Mouse (Mus musculus) intestine, embryonic 16.5 days (tissue): ENCODE results near the gene Fbxo40. TPM values are rescaled to one million over a fixed set of nuclear protein-coding genes. Genes with fewer than 3 reads are reported as not detected.

Experiments used
- ATAC-seq: fragments of 200-750 bp; cut with Nextera tagmentation; 2 replicates; pipeline ENCODE4 v1.8.0; 2017; ENCODE audit warnings: moderate TSS enrichment, moderate library complexity
- H3K27ac ChIP-seq: fragments of 300-500 bp; sonication (generic); 2 replicates; pipeline ENCODE4 v1.5.1; 2014; ENCODE audit warnings: mild to moderate bottlenecking, low read length
- H3K27me3 ChIP-seq: fragments of 300-500 bp; sonication (generic); replicated peaks from 2 replicates; pipeline ENCODE4 v1.6.1; 2014; ENCODE audit warnings: low read length, control low read depth, mixed read lengths; ENCODE audit not compliant: control insufficient read depth, insufficient read depth
- H3K36me3 ChIP-seq: fragments of 300-500 bp; sonication (generic); 2 replicates; pipeline ENCODE4 v1.6.1; 2014; ENCODE audit warnings: low read length, control low read depth; ENCODE audit not compliant: control insufficient read depth, insufficient read depth
- H3K4me1 ChIP-seq: fragments of 300-500 bp; sonication (generic); 2 replicates; pipeline ENCODE4 v1.6.1; 2014; ENCODE audit warnings: low read length, control low read depth, mixed read lengths; ENCODE audit not compliant: control insufficient read depth, insufficient read depth
- H3K4me2 ChIP-seq: fragments of 300-500 bp; sonication (generic); 2 replicates; pipeline ENCODE4 v1.6.1; 2014; ENCODE audit warnings: low read depth, low read length, control low read depth
- H3K4me3 ChIP-seq: fragments of 300-500 bp; sonication (generic); 2 replicates; pipeline ENCODE4 v1.5.1; 2014; ENCODE audit warnings: mild to moderate bottlenecking, low read length
- H3K9ac ChIP-seq: fragments of 300-500 bp; sonication (generic); 2 replicates; pipeline ENCODE4 v1.6.1; 2014; ENCODE audit warnings: low read depth, low read length
- H3K9me3 ChIP-seq: fragments of 300-500 bp; sonication (generic); 2 replicates; pipeline ENCODE4 v1.6.1; 2016; ENCODE audit warnings: low read length, control low read depth; ENCODE audit not compliant: control insufficient read depth
- WGBS: fragments of 180-500 bp; shearing (Covaris S2); extraction: QIAGEN DNeasy Blood & Tissue Kit; methylation state at CpG from one replicate; pipeline ENCODE4 v1.1.7; 2014; 5-methylcytosine and 5-hydroxymethylcytosine counted together
- polyA plus RNA-seq: library from polyadenylated mRNA; unstranded; fragments of >200 nt; fragmentation: Nextera tagmentation; extraction: Ambion mirVana; gene quantifications from 2 replicates; pipeline ENCODE4 v1.2.1, GENCODE M21; 2015

The Fbxo40 gene
- not detected in 2 replicates for polyA plus RNA-seq

DNA sequence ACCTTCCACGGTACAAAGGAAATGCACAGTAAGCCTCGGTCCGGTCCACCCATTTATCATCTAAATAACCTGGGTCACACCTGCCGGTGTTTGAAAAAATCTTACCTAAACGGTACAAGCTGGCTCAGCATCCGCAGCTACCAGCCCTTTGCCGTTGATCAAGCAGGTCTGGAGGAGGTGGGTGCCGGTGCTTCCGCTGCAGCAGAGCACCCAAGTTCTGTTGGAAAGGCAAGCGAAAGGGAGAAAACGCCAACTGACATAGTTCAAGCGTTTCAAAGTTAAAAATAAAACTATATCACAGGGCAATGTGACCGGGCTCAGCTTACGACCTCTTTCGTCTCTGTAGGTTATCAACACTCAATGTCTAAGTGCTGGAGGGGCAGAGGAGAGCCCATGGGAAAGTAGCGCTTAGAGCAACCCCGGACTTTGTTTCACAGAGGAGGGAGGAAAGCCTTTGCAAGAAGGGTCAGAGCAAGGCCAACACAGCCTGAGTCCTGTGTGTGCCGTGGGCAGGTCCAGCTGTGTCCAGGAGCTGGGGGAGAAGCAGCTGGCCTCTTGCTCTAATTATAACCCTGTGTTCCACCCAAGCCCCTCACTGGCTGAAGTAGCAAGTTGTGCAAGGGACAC lies at the start of gene Fbxo40:
Gene Fbxo40, minus strand, starts transcription at position 469 of the 627 bp plus-strand sequence.
- Histone ChIP-seq H3K4me1 (no peaks in the 10 kb centered on the region), H3K4me3 (no peak within 1 kb of the TSS), H3K9me3 (no peaks in the 10 kb centered on the region), H3K27me3 (no peaks in the 10 kb centered on the region), H3K9ac (no peak within 1 kb of the TSS), H3K36me3 (no peaks in the 10 kb centered on the region), H3K4me2 (no peak within 1 kb of the TSS), H3K27ac (no peak within 1 kb of the TSS)
- 64% methylated on average over 18 of the region's 18 CpGs for WGBS
- no peak for ATAC-seq

DNA sequence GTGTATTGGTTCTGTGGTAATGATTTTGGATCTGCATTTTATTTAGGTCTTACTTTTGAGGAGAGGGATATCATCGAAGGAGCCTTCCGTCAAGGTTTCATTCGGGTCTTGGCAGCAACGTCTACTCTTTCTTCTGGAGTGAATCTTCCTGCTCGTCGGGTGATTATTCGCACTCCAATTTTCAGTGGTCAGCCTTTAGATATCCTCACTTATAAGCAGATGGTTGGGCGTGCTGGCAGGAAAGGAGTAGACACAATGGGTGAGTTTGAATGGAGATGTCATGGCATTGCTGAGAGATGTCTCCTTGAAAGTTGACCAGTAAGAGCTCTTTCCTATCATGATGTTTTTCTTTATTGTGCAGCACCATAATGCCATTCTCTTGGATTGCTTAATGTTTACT lies 44.5 kb upstream of the Fbxo40 start:
- Histone ChIP-seq H3K36me3 (no peaks in the 10 kb centered on the region), H3K9ac (no peak overlapping the region), H3K4me1 (no peaks in the 10 kb centered on the region), H3K9me3 (no peaks in the 10 kb centered on the region), H3K27me3 (no peaks in the 10 kb centered on the region), H3K27ac (no peak overlapping the region), H3K4me2 (no peak overlapping the region), H3K4me3 (no peak overlapping the region)
- WGBS = 94% methylated on average over 8 of the region's 8 CpGs
- ATAC-seq = no peak

- Histone ChIP-seq H3K27ac (no peak overlapping the region), H3K27me3 (no peaks in the 10 kb centered on the region), H3K4me2 (no peak overlapping the region), H3K4me1 (no peaks in the 10 kb centered on the region), H3K9me3 (no peaks in the 10 kb centered on the region), H3K4me3 (no peak overlapping the region), H3K36me3 (no peaks in the 10 kb centered on the region), H3K9ac (no peak overlapping the region)
- ATAC-seq = no peak
- WGBS = 68% methylated on average over 3 of the region's 3 CpGs
Measured at GRCm38 (mm10) chr16:37031996-37032395, 41.7 kb upstream of the Fbxo40 start.

DNA sequence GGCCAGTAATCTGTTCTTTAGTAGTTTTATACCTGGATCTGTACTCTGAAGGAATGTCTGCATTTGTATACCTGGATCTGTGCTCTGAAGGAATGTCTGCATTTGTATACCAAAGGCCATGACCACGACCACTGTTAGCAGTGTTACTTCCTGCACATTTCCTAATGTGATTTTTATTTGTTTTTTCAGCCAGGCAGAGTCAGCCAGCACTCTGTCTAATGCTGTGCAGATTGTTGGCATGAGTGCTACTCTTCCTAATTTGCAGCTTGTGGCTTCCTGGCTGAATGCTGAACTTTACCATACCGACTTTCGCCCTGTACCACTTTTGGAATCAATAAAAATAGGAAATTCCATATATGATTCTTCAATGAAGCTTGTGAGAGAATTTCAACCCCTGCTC lies 37.3 kb upstream of the Fbxo40 start:
- no peaks in the 10 kb centered on the region for H3K36me3 ChIP-seq
- H3K9me3 ChIP-seq = no peaks in the 10 kb centered on the region
- H3K27me3 ChIP-seq = no peaks in the 10 kb centered on the region
- H3K4me3 ChIP-seq = no peak overlapping the region
- no peak overlapping the region for H3K27ac ChIP-seq
- no peak overlapping the region for H3K4me2 ChIP-seq
- no peaks in the 10 kb centered on the region for H3K4me1 ChIP-seq
- no peak overlapping the region for H3K9ac ChIP-seq
- 79% methylated on average over 3 of the region's 3 CpGs for WGBS
- no peak for ATAC-seq

- Histone ChIP-seq H3K9ac (peak overlapping the region; percentile 84), H3K4me3 (peak overlapping the region; percentile 81), H3K36me3 (no peaks in the 10 kb centered on the region), H3K9me3 (no peaks in the 10 kb centered on the region), H3K27ac (no peak overlapping the region), H3K4me1 (peaks cover 6% of the 10 kb centered on the region), H3K27me3 (no peaks in the 10 kb centered on the region), H3K4me2 (peak overlapping the region; percentile 74)
- peak; percentile 20 for ATAC-seq
- 44% methylated on average over 5 of the region's 5 CpGs for WGBS
Measured at GRCm38 (mm10) chr16:37012336-37012735, 22.1 kb upstream of the Fbxo40 start.

GRCm38 (mm10) chr16:37011922-37012289 lies 21.6 kb upstream of the Fbxo40 start:
- Histone ChIP-seq H3K9ac (peak overlapping the region; percentile 84), H3K36me3 (no peaks in the 10 kb centered on the region), H3K27me3 (no peaks in the 10 kb centered on the region), H3K4me3 (peak overlapping the region; percentile 81), H3K4me2 (peak overlapping the region; percentile 74), H3K27ac (no peak overlapping the region), H3K4me1 (peaks cover 6% of the 10 kb centered on the region), H3K9me3 (no peaks in the 10 kb centered on the region)
- WGBS = under 1% methylated on average over 26 of the region's 26 CpGs
- ATAC-seq = peak; percentile 80

- Histone ChIP-seq H3K27me3 (no peaks in the 10 kb centered on the region), H3K27ac (no peak within 1 kb of the TSS), H3K36me3 (no peaks in the 10 kb centered on the region), H3K4me2 (peak within 1 kb of the TSS; percentile 74), H3K4me3 (peak within 1 kb of the TSS; percentile 81), H3K9ac (peak within 1 kb of the TSS; percentile 84), H3K9me3 (no peaks in the 10 kb centered on the region), H3K4me1 (peaks cover 6% of the 10 kb centered on the region)
- 5% methylated on average over 30 of the region's 30 CpGs for WGBS
- peak; percentile 98 for ATAC-seq
Measured at GRCm38 (mm10) chr16:37011061-37011921, 21.0 kb upstream of the Fbxo40 start, which contains the start of gene Polq. Gene Polq, plus strand, starts transcription at chr16:37011786.

DNA sequence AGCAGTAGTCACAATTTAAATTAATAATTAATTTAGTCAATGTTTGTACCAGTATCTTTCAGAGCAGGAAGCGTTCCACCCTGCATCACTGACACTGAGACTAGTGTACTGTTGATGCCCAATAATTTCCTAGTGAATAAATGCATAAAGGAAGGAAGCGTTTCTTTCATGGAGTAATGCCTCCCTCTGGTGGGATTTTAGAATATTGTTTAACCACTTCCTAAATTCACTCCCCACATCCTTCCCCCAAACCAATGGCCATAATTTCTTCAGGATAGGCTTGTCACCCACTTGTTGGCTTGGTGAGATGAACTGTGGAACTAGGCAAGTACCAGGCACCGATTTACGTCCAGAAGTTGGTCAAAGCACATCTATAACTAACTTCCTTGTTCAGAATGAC lies 20.1 kb upstream of the Fbxo40 start:
- H3K36me3 ChIP-seq = no peaks in the 10 kb centered on the region
- H3K4me1 ChIP-seq = peaks cover 6% of the 10 kb centered on the region
- H3K9ac ChIP-seq = no peak overlapping the region
- H3K27me3 ChIP-seq = no peaks in the 10 kb centered on the region
- H3K4me2 ChIP-seq = no peak overlapping the region
- peak; percentile 24; the same call in 1 of the 2 replicates for ATAC-seq
- no peak overlapping the region for H3K4me3 ChIP-seq
- no peak overlapping the region for H3K27ac ChIP-seq
- H3K9me3 ChIP-seq = no peaks in the 10 kb centered on the region
- WGBS = 48% methylated on average over 4 of the region's 4 CpGs

- Histone ChIP-seq H3K4me3 (no peak overlapping the region), H3K4me2 (no peak overlapping the region), H3K9ac (no peak overlapping the region), H3K36me3 (no peaks in the 10 kb centered on the region), H3K9me3 (no peaks in the 10 kb centered on the region), H3K27me3 (no peaks in the 10 kb centered on the region), H3K27ac (no peak overlapping the region), H3K4me1 (peaks cover 6% of the 10 kb centered on the region)
- WGBS = 67% methylated on average over 6 of the region's 6 CpGs
- ATAC-seq = no peak
Measured at GRCm38 (mm10) chr16:37009262-37009661, 19.0 kb upstream of the Fbxo40 start.
